Mouse (Mus musculus) lung, postnatal 4 days (tissue): ENCODE measurements around the gene Max.

Source experiments
- DNase-seq, 2 experiments: peaks; one replicate each; pipeline ENCODE4 v3.0.0; 2021

Max gene

DNA sequence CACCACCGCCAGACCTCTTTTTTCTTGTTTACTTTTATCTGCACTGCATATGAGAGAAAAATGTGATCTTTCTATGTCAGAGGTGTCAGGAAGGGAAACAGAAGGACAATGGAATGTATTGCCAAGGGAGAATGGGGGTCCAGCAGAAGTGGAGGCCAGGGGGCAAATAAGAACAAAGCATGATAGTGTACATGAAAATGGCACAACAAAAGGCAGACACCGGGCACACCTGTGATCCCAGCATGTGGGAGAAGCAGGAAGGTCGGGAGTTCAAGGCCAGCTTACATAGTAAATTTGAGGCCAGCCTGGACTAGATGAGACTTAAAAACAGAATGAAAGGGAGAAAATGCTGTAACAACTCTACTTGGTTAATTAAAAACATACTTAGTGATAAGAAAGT is 43.1 kb downstream of the Max start:
- no peak for DNase-seq

DNA sequence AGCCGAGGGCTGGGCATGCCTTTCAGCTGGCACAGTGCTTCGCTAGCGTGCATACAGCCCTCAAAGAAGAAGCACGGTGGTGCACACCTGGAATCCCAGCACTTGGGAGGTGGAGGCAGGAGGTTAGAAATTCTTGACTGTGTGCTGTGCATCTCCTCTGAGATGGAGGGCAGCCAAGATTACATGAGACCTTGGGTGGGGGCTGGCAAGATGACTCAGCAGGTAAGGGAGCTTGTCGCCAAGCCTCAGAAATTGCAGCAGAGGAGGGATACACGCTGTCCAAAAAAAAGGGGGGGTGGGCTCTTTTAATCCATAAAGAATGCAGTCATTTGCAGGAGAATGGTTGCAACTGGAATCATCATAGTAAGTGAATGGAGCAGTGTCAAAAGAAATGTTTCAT is 43.9 kb downstream of the Max start:
- no peak for DNase-seq

DNA sequence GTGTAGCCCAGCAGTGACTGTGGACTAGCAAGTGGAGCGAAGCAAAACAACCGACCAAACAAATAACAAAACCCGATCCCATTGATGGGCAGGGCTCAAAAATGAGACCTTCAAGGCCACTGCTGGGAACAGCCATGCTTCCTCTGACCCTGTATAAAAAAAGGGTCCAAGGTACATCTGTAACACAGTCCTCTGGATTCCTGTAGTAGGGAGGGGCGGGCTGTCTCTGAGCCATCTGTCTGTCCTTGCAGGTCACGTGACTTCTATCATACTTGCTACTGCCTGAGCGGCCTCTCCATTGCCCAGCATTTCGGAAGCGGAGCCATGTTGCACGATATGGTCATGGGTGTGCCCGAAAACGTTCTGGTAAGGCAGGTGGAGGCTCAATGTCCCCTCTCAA is 45.8 kb downstream of the Max start:
- DNase-seq: no peak

DNA sequence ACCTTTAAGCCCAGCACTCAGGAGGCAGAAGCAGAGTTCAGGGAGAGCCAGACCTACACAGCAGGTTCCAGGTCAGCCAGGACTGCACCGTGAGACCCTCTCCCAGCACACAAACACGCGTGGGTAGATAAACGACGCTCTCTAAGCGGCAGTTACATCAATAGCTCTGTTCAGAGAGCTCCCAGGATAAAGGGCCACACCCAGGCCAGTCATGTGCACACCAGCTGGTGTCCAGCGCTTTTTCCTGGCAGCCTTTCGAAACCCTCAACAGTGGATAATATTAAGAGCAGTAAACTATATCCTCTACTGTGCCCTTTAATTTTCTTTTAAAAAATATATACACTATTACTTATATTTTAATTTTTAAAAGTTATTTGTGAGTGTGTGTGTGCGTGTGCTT is 49.8 kb downstream of the Max start:
- DNase-seq: no peak

DNA sequence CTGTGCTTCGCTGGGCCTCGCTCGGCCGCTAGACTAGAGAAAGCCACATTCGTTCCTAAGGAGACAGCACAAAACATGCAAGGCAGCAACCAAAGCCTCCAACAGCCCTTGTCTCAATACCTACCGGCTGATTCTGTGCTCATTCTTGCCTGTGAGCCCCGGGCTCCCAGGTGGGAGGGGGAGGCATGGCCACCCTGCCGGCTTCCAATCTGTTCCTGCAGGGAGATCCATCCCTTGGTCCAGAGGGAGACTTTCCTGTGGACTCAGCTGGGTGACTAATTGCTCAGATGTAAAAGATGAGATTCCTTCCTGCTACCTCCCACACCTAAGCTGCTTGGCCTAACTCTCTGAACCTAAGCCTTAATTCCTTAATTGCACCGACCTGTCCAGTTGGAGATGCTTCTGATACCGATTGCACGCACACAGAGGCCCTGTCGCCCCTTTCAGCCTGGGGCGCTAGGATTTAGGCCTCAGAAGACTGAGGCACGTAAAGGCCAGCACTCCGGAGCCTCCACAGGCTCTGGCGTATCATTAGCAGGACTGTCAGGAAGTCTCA is 50.8 kb downstream of the Max start:
- DNase-seq: no peak

DNA sequence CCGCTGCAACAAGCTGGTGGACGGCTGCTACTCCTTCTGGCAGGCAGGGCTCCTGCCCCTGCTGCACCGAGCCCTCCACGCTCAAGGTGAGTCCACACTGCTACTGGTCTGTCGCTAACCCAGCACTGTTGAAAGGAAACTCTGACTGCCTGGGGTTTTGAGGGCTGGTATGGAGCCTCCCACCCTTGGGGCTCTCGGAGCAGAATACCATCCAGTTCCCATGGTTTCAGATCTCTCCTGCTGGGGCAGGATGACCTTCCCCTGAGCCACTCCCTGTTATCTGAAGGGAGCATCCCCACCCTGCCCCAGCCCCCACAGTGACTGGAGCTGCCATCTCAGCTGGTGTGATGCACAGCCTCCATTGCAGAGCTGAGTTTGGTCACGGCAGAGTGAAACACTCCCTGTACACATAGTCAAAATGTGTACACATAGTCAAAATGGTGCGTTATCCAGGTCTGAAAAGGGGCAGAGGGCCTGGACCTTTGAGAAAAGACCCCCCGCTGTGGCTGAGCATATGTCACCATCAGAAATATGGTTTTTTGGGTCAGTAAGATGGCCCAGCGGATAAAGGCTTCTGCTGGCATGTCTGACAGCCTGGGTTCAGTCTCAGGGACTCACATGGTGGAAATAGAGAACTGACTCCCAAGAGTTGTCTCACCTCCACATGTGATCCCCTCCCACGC is 51.6 kb downstream of the Max start:
- DNase-seq: no peak

DNA sequence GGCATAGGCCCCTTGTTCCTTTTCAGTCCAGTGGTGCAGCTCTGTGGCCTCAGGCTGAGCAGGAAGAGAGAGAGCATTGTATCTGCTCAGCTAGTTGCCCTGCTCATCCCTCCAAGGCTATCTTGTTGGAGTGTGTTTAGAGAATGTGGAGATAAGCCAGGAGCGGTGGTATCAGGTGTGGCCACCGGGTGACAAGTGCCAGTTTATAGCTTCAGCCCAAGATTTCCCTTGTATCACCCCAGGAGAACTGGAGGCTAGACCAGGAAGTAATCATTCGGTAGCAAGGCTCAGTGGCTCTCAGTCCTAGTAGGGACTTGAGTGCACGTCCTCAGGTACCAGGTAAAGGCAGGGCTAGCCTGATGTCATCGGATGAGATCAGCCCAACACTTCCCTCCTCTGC is 52.8 kb downstream of the Max start:
- no peak for DNase-seq

DNA sequence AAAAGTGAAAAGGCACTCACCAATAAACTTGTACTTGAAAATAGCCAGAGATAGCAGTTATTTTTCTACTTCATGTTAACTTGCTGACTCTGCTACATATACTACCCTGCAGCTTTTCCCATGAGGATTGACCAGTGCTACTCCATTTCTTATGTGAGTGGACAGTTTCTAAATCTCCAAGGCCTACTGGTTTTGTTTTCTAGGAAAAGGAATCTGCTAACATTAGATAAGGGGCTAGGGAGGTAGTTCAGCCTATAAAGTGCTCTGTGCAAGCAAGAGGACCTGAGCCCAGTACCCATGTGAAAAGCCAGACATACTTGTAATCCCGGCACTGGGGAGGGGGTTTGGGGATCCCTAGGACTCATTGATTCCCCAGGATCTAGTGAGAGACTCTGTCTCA is 55.7 kb downstream of the Max start:
- no peak for DNase-seq

DNA sequence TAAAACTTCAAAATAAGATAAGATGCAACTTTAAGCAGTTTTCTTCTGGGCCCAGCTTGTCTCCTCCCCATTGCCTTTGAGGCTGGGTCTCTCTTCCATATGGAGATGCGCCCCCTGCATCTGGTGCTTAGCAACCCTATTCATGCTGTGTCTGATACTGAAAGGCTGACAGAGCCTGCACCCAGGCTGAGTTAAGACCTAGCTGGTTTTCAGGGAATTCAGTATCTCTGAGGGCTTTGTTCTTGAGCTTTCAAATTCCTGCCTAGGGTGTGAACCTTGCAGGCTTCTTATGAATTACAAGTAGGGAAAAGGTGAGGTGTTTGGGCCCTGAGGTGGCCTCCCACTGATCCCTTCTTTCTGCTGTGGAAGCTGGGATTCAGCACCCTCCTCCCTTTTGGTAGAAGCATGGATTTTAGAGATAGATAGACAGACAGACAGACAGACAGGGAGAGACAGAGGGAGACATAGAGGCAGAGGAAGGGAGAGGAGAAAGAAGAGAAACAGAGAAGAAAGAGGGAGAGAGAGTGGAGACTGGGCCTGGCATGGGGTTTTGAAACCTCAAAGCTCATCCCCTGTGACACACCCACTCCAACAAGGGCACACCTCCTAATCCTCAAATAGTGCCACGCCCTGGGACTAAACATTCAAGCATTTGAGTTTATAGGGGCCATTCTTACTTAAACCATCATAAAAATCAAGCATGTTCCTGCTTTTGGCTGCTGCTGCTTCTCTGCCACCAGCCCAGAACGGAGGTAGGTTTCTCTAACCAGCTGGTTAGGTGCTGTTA is 60.3 kb downstream of the Max start:
- no peak for DNase-seq

DNA sequence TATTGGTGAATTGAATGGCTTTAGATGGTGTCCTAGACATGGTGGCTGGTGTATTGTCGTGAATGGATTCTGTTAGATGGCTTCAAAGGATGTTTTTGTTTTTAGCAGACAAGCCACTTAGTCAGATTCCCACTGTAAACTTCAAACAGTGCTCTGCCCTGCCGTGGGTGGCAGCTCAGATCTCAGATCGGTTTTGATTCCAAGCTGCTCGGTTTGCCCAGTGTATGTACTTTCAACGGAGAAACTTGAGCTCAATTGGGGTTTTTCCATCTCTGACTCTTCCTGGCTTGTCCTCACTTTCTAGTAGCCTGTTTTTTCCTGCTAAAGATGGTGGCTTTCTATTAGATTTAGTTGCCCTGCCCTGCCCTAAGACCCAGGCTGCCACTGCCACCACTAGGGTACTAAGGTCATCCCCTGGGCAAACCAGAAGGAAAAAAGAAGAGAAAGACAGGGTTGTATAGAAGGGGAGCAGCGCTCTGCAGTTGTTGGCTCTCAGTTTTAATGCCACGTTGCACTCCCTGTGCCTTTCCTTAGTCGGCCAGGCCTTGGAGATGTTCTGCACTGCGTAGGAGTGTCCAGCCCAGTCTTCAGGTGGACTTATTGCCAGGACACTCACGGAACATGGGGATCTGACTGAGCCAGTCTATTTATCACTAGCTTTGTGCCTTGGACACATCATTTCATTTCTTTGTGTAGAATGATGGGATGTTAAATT is 62.6 kb downstream of the Max start:
- no peak for DNase-seq

DNA sequence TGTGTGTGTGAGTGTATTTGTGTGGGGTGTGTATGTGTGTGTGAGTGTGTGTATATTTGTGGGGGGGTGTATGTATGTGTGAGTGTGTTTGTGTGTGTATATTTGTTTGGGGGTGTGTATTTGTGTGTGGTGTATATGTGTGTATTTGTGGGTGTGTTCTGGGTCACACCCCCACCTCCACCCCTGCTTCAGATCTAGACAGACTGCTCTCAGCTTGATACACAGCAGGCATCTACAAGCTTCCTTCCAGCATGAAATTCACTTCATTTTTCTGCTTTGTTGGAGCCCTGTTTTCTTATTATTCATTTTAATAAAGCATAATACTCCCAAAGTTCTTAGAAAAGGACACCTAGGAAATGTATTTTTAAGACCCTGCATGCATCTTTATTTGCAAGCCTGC is 63.9 kb downstream of the Max start:
- DNase-seq: no peak

DNA sequence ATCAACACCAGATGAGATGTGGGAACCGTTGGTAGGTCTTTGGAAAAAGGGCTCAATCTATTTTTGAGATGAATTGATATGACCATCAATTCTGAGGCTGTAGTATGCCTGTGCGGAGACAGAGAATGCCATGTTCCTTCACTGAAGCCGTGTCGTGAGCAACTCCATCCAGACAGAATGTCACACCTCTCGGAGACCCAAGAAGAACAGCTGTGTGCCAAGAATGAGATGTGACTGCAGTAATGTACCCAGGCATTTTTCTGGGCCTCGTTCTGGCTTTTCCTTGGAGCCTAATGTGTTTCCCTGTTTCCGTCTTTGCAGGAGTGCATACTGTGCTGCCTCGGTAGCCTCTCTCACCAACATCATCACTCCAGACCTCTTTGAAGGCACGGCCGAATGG is 65.0 kb downstream of the Max start:
- no peak for DNase-seq

DNA sequence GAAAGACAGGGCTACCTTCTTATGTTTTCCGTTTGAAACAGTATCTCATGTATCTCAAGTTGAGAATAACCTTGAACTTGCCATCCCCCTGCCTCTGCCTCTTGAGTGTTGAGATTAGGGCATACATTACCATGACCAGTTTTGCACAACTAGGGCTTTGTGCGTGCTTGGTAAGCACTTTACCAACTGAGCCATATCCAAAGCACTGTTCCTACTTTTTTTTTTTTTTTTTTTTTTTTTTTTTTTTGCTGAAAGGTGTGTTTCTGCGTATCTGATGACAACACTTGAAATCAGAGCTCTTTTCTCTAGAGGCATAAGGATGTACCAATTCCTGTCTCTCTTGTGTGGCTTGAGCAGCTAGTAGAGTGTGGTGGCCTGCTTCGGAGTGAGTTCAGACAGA is 65.4 kb downstream of the Max start:
- no peak for DNase-seq

DNA sequence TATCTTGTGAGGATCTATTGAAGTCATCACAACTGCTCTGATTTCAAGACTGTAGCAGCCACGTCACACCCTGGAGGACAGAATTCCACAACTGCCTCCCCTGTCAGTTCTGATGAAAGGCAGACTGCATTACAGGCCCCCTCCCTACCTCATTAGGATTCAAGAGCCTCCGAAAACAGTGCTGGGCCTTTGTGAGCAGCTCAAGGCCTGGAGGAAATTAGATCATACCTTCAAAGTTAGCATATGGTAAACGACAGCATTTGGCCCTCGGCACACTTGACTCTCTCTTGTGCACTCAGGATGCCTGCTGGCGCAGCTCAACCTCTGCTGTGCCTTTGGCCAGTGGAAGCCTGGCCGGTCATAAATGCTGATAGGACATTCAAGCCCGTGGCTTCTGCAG is 66.2 kb downstream of the Max start:
- DNase-seq: no peak

DNA sequence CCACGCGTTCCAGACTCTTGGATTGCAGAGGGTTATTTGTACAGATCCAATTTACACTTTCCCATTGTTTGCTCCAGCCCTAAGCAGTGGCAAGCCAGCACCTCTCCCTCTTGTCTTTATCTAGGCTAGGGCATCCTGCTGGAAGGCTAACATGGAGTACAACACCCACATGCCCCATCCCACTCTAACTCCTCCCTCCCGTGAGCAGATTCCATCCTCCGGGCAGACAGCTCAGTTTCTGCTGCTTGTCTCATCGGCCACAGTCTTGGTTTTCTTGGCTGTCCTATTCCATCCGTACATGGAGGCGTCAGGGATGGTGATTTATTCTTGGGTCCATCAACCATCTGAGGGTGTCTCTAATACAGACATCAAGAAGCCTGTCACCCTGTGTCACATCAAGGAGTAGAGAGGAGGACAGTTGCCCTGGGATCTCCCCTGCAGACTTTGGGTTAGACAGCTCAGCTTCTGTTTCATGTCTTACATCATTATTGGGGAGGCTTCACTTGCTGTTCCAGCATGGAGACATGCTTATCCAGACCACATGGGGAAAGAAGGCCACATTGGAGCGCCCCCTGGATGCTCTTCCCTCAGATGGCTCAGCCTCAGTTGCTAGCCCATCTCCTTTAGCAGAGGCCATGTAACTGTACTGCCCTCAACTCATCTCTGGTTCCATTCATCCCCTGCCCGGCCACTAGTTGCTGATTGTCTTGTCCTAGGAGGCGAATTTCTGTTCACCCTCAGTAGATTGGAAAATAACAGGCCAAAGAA is 67.0 kb downstream of the Max start:
- no peak for DNase-seq

DNA sequence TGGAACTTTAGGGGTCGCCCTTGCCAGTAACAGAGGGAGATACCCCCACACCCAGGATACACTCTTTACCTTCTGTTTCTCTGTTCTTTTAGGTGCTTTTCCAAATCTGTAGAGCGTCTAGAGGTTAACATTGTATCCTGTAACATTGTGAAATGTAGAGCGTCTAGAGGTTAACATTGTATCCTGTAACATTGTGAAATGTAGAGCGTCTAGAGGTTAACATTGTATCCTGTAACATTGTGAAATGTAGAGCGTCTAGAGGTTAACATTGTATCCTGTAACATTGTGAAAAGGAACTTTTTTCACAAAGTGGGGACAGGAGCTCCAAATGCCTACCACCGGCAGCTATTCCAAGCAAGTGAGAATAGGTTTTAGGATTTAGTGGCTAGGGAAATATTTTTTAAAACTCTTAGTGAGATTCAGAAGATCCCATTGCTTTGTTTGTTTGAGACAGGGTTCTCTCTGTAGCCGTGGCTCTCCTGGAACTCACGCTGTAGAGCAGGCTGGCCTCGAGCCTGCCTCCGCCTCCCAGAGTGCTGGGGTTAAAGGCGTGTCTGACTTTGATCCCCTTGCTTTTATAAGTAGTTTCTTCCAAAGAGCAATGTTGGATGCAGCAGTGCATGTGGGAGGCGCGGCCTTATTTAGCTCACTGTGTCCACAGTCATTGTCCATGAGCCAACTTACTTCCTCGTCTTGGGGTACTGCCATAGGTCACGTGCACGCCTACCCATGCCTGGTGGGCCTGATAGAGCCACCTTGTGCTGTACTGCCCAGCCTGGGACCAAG is 68.9 kb downstream of the Max start:
- DNase-seq: no peak

DNA sequence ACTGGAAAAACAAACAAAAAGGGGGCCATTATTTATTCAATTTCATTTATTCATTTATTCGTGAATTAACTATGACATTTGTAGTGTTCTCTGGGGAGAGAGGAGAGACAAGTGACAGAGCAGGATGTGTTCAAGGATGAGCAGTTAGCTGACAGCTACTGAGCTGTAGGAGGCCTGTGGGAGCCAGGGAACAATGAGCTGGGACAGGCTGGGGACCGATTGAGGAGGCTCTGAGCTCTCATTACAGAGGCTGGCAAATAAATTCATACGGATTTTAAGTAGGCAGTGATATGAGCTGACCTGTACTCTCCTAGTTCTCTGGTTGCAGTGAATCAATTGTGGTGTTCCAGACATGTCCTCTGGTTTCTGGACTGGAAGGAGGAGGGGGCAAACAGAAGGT is 70.8 kb downstream of the Max start:
- DNase-seq: no peak

DNA sequence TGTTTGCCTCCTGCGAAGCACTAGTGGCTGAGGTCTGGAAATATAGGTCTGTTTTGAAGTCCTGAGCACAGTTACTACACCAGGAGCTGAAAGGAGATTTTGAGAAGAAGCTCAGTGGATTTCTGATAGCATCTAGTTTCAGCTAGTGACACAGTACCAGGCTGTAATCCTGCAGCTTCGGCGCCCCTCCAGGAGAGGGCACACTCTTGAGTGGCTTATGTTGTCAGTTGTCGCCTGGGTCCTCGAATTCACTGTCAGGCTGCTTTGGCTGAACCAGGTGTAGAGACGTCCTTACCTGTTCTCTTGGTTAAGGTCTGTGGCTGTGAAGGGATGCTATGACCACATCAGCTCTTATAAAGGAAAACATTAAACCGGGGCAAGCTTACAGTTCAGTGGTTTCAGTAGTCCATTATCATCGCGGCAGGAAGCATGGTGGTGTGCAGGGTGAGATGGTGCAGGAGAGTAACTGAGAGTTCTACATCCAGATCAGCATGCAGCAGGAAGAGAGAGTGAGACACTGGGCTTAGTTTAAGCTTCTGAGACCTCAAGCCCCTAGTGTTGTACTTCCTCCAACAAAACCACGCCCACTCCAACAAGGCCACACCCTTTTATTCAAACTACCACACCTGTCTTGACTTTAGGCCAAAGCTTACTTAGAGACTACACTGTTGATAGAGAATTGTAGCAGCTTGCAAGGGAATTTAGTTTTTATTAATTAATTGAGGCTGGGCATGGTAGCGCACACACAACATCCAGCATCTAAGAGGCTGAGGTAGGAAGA is 72.4 kb downstream of the Max start:
- DNase-seq: peak in 1 of 2 experiments; percentile 13

DNA sequence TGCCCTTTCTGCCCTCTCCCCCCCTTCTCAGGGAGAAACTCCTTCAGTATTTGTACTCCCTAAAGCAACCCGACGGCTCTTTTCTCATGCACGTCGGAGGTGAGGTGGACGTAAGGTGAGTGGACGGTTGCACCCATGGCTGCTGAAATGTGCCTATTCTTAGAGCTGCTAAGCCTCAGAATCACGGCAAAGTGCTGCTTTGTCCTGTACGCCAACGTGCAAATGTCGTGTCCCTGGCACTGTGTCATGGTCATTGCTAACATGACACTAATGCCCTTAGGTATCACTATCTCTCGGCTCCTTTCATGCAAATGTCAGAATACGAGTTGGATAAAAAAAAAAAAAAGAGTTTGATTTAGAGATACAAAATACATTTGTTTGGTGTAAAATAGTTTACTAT is 74.1 kb downstream of the Max start:
- DNase-seq: no peak
